Mouse (Mus musculus) ES-Bruce4 (cell line): ENCODE results near the gene Grn.

Experiments used
- CTCF ChIP-seq: IDR thresholded peaks from one replicate; pipeline ENCODE4 v1.8.1; 2011; ENCODE audit warnings: low read depth, low read length
- EP300 ChIP-seq: IDR thresholded peaks from 2 replicates; pipeline ENCODE4 v1.6.1; 2011; ENCODE audit warnings: low read depth, low read length; ENCODE audit not compliant: insufficient read depth

GRCm38 (mm10) chr11:102455740-102456396, 25.8 kb downstream of the Grn start:
- peak; percentile 13 for TF ChIP-seq CTCF
- TF ChIP-seq EP300, result no peak
